Mouse (Mus musculus): Measurements from ENCODE around the gene Npc1l1. TPM values are rescaled to one million over a fixed set of nuclear protein-coding genes. Genes with fewer than 3 reads are reported as not detected.

Npc1l1 gene
- polyA plus RNA-seq (2012; fragmentation: generic; extraction: Trizol) = under 1 TPM; 0.01 to 0.08 TPM

DNA sequence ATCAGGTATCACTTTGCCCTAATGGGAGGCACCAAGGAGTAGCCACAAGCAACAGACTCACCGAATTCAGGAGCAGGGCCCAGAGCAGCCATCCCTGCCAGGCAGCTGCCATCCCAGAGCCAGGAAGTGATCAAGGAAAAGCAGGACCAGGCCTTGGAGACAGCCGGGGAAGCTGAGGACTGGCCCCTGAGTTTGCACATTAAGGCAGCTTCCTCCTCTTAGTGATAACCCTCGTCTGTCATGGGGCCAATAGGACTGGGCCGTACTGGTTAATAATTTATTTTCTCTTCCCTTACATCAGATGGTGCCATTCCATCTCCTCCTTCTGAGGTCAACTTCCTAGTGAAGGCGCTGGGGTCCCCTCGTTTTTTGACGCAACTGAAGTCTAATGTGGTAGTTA lies at the start of gene Npc1l1:
TSS of gene Npc1l1 (minus strand) at position 132 of the 400 bp plus-strand sequence.

DNA sequence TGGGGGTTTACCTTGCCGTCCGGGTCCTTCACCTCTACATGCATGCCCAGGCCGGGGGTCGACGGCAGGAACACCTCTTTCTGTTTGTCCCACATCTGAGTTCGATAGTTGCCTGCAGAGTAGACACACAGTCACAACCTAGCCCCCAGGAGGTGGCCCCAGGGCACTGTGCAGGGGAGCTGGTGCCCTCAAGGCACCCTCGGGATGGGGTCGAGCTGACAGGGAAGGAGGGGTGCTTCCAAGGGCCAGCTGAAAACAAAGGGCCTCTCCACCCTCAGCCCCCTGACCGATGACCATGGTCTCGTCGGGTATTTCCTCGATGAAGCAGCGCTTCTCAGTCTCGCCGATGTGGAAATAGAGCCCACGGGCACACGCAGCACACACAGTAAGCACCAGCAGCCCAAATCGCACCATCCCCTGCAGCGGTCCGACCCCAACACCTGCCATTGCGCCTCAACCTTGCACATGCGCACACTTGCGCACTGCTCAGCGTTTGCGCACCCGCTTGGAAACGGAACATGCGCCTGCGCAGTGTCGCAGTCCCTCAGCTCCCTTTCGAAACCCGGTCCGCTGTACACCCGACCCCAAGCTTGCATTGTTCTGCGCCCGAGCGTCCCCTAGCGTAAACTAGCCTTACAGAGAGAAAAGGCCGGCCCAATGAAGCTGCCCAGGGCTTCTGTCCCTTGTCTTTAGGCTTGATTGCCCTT lies 44.6 kb upstream of the Npc1l1 start, which contains the start of gene Tmed4:
TSS of gene Tmed4 (minus strand) at position 484 of the 707 bp plus-strand sequence.

DNA sequence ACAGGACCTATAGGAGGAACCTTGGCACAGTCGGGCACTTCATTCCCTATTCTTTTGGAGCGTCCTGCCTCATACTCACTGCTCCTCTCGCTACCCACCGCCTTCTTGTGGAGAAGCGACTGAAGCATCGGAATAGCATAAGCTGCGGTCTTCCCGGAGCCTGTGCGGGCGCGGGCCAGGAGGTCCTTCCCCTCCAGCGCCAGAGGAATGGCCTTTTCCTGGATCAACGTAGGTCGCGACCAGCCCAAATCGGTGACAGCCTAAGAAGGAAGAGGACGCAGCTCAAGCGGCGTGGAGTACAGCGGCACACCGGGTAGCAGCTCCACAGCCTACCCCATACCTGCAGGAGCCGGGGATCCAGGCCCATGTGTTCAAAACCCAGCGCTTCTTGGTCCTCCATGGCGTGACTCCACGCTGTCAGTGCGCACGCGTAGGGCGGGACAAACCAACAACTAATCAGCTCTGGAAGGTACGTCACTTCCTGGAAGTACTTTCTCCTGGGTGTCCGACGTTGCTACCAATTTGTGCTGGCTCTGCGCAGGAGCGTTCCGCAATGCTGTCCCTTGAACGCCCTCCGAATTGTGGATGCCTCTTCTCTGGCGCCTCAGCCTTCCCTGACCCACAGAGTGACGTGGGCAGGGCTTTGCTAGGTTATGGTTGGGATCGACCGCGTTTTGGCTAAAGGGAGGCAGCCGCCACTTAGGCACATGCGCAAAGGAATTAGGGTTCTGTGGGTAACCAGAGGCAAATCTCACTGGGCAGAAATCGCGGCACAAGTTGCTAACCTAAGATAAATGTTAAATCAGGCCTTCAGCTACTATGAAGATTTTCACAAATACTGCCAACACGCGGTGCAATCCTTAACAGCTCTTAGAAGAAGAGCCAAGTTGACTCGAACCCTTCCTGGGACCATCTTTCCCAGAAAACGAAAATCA lies 37.6 kb upstream of the Npc1l1 start, which contains the start of gene Ddx56:
TSS of gene Ddx56 (minus strand) at position 453 of the 935 bp plus-strand sequence.

DNA sequence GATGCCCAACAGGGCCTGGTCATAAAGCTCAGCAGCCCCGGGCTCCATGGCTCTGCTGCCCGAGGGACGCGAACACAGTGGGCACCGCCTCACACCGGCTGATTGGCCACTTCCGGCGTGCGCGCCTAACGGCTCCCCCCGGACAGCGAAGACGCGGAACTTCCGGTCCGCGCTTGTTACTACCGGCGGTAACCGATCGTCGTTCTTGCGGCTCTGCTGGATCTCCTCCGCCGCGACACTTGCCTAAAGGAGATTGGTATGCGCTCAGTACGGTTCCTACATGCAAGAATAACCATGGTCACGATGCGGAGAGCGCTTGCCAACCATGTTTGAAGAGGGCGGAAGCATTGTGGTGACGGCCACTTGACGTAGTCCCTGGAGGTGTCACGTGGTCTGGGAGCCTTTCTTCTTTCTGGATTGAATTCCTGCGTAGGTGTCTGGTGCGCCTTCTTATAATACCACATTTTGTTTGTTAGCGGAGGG lies 29.8 kb downstream of the Npc1l1 start, which contains the start of gene Nudcd3:
TSS of gene Nudcd3 (minus strand) at position 329 of the 483 bp plus-strand sequence.

DNA sequence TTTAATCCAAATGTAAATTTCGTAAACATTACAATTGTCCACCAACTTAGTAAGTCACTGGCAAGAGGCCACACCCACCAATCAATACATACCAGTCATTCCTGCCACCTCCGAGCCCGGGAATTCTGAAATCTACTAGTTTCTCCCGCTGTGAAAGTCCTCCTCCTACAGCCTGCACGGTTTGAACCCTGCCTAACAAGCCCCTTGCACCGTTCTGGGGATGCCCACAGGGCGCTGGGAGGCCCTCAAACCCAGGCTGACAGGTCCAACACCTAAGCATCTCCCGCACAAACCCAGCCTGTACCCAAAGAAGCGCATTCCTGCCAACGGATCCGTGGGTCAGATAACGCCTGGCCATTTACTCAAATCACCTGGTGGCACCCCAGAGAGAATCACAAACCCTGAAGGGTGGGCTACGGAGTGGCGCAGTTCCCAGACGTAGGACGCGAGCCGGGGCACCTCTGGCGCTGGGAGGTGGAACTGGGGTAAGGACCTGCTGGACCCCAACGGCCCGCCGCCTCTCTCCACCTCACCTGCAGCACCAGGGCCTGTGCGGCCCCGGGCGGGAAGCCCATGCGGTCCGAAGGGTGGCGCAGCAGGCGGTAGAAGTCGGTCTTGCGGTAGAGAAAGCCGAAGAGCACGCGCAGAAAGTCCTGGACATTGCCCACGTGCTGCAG lies 30.4 kb downstream of the Npc1l1 start, which contains the start of gene A730071L15Rik:
TSS of gene A730071L15Rik (plus strand) at position 620 of the 677 bp plus-strand sequence.

Other genes starting within 250 kb of the Npc1l1 start
- under 1 TPM; 0.19 to 0.30 TPM for gene Camk2b, start 163.8 kb downstream of the Npc1l1 start, polyA plus RNA-seq (2012; fragmentation: generic; extraction: Trizol)
- gene A730071L15Rik, start 30.1 kb downstream of the Npc1l1 start, polyA plus RNA-seq (2012; fragmentation: generic; extraction: Trizol) = under 1 TPM; 0.02 to 0.26 TPM
- 10 to 100 TPM; 32.9 to 52.0 TPM for gene Nudcd3, start 29.7 kb downstream of the Npc1l1 start, polyA plus RNA-seq (2012; fragmentation: generic; extraction: Trizol)
- gene Ddx56, start 37.6 kb upstream of the Npc1l1 start, polyA plus RNA-seq (2012; fragmentation: generic; extraction: Trizol) = 100 to 1,000 TPM in 1 of 2 experiments, 10 to 100 TPM in 1; 40.6 to 118 TPM
- 10 to 100 TPM; 12.7 to 52.1 TPM for gene Tmed4, start 44.7 kb upstream of the Npc1l1 start, polyA plus RNA-seq (2012; fragmentation: generic; extraction: Trizol)
- gene Ogdh, start 61.5 kb upstream of the Npc1l1 start, polyA plus RNA-seq (2012; fragmentation: generic; extraction: Trizol) = 10 to 100 TPM; 48.7 to 51.6 TPM
- 10 to 100 TPM; 28.2 to 40.9 TPM for gene Zmiz2, start 158.9 kb upstream of the Npc1l1 start, polyA plus RNA-seq (2012; fragmentation: generic; extraction: Trizol)
- 1,000 to 10,000 TPM; 4,568 to 4,925 TPM for gene Ppia, start 185.3 kb upstream of the Npc1l1 start, polyA plus RNA-seq (2012; fragmentation: generic; extraction: Trizol)
- 100 to 1,000 TPM; 239 to 552 TPM for gene H2afv, start 214.3 kb upstream of the Npc1l1 start, polyA plus RNA-seq (2012; fragmentation: generic; extraction: Trizol)
- 1 to 10 TPM; 2.7 to 9.9 TPM for gene Purb, start 245.8 kb upstream of the Npc1l1 start, polyA plus RNA-seq (2012; fragmentation: generic; extraction: Trizol)

Measured in C3H10T1/2 (cell line).